Mouse (Mus musculus) testis, adult 2 months (tissue): Measurements from ENCODE around the gene Hcls1.

Experiments used
- CTCF ChIP-seq: fragments of 200-500 bp; IDR thresholded peaks from 2 replicates; pipeline ENCODE4 v1.5.1; 2012; ENCODE audit warnings: low read depth, mild to moderate bottlenecking, inconsistent platforms, low read length, moderate library complexity; ENCODE audit not compliant: control insufficient read depth, insufficient read depth, insufficient replicate concordance
- POLR2A ChIP-seq: fragments of 200-500 bp; IDR thresholded peaks from 2 replicates; pipeline ENCODE4 v1.6.1; 2012; ENCODE audit warnings: low read depth, mild to moderate bottlenecking, inconsistent platforms, low read length, moderate library complexity; ENCODE audit not compliant: control insufficient read depth

DNA sequence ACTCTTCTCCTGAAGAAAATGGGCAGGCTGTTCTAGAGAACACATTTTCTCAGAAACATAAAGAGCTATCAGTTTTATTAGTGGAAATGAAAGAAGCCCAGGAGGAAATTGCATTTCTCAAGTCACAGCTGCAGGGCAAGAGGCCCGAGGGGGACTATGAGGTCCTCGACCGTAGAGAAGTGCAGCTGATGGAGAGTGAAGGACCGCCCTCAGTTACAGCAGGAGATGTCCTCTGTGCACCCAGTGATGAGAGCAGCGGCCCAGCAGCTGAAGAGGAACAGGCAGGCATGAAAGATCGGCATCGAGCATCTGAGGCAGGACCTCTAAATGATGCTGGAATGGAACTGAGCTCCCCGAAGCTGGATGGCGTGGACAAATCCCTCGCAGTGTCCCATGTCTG lies 22.9 kb upstream of the Hcls1 start:
- TF ChIP-seq CTCF (no peak), POLR2A (no peak)
